Mouse (Mus musculus) thymus, adult 2 months (tissue): ENCODE data around the gene Ubxn6.

Experiments used
- CTCF ChIP-seq: fragments of 200-500 bp; IDR thresholded peaks from 2 replicates; pipeline ENCODE4 v1.5.1; 2012; ENCODE audit warnings: mild to moderate bottlenecking, control low read depth, low read length, moderate library complexity, borderline replicate concordance; ENCODE audit not compliant: control insufficient read depth, poor library complexity, insufficient read depth; ENCODE audit errors: extremely low read depth
- POLR2A ChIP-seq: fragments of 200-500 bp; IDR thresholded peaks from 2 replicates; pipeline ENCODE4 v1.6.1; 2012; ENCODE audit warnings: mild to moderate bottlenecking, low read length, control low read depth, moderate library complexity; ENCODE audit not compliant: control insufficient read depth, poor library complexity, insufficient read depth; ENCODE audit errors: extremely low read depth

DNA sequence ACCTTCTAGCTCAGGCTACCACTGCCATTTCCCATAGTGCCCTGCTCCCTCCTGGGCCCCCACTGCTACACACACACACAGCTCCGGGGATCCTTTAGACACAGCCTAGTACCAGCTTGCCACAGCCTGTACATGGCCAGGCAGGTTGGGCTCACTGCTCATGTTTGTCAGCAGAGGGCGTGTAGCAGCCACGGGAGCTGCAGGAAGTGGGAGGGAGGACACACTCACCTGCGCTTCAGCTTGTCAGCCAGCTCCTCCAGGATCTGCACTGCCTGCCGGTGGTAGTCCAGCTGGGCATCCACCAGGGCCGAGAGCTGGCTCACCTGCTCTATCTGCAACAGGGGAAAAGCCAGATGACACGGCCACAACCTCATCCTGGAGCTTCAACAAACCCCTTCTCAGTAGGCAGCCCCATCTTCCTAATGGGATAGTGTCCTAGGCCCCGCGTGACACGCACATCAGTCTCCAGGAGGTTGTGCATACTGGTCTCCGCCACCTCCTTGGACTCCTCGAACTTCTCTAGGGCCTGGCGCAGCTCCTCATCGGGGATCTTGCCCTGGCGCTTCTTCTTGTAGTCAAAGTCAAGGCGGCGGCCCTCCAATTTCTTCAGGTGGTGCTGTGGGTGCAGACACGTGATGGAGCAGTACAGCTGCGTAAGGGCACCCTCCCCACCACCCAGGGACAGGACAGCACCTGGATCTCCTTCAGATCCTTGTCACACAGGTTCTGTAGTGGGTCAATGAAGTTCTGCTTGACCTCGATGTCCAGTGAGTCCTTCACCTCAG, 56.3 kb downstream of the Ubxn6 start:
- TF ChIP-seq CTCF (peak; percentile 86; the same call in 1 of the 2 replicates), POLR2A (no peak)
